Mouse (Mus musculus) layer of hippocampus, adult 9-11 months (tissue): ENCODE results near the gene Bex4.
"Not testable (repeated sequence)": the region's sequence is repeated elsewhere in the genome, so short reads cannot be mapped to it uniquely, and the experiment has no call there.

Experiments
- DNase-seq: peaks from one replicate; pipeline ENCODE4 v3.0.0; 2022

The Bex4 gene

DNA sequence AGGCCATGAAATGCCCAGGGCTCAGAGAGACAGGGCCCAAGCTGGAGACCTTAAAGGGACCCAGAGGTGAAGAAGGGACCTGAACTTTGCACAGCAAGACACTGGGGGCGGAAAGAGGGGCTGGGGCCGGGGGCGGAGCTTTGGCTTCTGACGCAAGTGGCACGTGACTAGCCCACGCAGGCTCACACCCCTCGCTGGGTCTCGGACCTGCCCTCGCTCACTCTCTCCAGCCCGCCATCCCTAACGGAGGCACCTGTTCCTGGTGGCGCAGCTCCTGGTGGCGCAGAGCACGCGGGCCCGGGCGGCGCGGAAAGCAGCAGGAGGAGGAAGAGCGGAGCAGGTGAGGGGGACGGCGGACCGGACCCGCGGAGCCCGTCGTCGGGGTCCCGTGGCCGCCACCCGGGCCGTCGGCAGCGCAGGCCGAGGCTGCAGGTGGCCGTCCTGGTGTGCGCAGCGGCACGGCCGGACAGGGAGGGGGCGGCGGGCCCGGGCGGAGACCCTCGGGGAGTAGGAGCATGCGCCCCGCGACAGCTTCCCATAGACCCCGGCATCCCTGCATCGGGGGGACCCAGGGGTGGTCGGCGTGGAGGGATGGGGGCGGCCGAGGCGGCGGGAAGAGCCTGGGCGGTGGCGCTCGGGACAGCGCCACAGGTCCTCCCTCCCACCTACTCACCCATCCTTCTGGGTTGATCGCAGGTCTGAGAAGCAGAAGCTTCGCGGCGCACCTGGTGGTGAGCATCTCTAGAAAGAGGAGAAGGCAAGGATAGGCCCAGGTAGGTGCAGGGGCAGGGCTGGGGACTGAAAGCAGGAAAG, at the start of gene Bex4:
Gene Bex4 (plus strand): TSS at position 170 of the 813 bp plus-strand sequence.
- DNase-seq = not testable (repeated sequence)

DNA sequence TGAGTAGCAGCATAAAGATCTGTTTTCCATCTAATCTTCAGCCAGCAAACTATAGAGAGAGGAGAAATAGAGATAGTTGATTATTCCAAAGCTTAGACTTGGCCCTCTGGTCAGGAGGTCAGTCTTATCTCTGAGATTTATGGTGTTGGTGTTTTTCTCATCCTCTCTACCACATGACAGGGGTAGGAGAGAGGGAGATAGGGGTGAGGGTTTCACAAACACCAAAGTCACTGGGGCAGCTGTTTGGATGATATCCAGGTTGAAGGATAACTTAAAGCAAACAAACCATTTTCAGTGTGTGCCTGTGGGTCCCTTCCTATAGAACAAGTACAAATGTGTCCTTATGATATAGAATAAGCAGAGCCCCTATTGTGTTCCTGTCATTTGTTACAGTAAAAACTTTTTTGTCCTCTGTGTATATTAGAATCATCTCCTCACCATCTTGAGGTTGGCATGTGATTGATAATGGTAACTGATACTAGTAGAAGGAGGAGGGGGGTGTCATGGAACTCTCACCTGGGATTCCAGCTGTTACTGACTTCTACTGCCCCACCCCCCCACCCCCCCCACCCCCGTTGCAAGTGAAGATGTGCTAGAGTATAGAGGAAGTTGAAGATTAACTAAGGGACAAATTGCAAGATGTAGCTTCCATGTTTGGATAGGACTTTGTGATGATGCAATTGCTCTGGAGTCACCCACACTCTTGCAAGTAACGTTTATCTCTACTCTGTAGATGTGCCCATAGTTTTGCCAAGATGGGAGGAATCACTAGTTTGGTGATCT, 46.1 kb upstream of the Bex4 start:
- DNase-seq = no peak

DNA sequence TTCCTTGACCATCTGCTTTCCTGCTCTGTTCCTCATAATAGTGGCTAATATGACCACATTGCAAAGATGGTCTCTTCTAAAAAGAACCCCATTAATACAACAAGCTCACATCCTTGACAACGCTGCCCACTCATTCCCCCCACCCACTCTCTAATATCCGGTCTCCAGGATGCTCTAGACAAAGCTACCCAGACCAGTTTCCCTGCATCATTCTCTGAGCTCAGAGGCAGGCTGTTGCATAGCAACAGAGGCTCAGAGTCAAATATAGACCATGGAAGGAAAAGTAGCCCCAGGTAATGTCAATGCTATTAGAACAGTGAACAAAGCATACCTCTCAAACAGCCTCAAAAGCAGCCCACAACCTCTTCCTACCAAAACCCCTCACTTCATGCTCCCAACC, 44.4 kb upstream of the Bex4 start:
- DNase-seq = peak; percentile 72

DNA sequence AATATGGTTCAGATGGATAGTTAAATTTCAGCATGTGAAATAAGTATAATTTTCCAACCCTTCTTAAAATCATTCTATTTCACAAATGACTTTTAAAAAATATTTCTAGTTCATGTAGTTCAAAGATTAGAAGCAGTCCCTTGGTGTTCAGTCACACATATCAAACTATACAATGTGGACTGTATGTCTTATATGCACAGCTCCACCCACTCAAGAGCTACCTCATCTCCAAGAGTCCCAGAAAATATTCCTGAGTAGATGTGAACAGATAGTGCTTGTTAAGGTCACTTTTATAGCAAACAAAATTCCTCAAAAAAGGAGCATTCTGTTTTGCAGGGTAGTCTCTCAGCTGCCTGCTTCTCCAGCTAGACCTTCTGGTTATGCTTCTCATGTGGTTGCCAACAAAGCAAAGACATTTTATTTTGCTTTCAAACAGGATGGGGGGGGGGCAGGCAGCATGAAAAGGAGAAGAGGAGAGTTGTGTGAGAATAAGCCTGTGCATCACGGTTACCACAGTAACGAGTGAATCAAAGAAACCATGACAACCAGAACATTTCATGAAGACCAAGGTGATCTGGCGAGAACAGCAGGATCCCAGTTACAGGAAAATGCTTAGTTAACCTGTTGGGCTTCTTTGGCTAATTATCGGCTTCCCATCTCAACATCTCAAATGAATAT, 34.6 kb upstream of the Bex4 start:
- DNase-seq = peak; percentile 43

DNA sequence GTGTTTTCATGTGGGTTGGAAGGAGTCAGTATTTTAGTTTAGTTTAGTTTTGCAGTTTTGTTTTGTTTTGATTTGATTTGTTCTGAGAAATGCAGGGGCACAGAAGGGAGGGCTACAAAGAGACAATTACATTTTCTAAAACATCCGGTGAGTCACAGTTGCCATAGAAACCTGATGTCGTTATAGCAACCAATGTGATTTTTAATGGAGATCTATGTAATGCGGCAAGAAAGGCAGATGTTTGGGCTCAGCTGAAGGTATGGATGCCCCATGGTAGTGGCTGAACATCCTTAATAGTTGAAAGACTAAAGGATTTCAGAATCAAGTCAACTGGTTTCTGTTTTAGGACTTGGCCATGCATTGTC, 34.1 kb upstream of the Bex4 start:
- DNase-seq = peak; percentile 15

DNA sequence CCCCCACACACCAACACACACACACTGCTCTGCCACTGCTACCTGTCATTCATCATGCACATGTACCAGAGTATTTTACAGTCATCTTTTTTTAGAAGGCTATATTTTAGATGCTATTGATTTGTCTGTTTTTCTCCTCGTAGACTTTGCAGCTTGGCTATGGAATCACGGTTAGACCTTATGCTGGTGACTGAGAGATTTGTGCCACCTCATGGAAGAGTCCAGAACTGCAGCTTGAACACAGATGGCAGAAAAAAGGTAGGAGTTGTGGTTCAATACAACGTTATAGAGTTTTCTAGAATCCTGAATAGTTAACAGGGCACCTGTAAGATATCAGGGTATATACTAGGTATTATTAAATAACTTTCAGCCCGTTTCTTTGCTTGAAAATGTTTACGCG, 30.9 kb upstream of the Bex4 start:
- DNase-seq = peak; percentile 42

DNA sequence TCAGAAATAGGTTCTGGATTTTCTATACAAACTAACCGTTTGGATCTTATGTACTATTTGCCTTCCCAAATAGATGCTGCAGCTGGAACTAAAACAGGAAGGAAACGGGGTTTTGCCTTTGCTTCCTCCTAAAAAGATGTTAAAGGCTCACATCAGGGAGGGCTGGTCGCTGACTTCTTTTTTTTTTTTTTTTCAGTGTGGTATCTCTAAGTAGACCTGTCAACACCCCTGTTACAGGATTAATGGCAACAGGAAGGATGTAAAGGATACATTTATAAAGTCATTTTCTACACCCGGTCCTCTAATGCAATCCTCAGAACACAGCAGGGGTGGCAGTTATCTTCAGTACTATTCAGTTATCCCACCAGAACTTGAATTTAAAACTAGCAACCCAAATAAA, 23.8 kb upstream of the Bex4 start:
- DNase-seq = no peak

DNA sequence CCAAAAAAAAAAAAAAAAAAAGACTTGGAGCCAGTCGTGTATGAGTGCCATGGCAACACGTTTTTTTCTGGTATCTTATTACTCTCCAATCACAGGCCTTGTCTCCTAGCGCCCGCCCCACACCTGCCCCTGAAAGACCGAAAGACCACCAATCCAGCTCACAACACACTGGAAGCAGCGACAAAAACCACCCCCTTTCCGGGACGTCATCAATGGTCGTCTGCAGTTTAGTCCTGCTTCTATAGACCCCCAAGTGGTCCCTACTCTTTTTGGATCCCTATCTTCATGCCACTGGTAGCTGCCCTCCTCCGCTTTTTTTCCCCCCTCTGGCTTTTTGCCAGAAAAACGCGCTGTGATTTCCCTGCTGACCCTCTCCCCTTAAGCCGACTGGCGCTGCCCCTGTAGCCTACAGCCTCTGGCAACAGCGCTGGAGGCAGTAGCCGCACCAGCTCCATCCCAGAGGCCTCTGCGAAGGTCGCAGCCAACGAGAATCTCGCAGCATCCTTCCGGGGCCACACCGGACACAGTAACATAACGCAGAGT, 23.3 kb upstream of the Bex4 start:
- peak; percentile 87 for DNase-seq

DNA sequence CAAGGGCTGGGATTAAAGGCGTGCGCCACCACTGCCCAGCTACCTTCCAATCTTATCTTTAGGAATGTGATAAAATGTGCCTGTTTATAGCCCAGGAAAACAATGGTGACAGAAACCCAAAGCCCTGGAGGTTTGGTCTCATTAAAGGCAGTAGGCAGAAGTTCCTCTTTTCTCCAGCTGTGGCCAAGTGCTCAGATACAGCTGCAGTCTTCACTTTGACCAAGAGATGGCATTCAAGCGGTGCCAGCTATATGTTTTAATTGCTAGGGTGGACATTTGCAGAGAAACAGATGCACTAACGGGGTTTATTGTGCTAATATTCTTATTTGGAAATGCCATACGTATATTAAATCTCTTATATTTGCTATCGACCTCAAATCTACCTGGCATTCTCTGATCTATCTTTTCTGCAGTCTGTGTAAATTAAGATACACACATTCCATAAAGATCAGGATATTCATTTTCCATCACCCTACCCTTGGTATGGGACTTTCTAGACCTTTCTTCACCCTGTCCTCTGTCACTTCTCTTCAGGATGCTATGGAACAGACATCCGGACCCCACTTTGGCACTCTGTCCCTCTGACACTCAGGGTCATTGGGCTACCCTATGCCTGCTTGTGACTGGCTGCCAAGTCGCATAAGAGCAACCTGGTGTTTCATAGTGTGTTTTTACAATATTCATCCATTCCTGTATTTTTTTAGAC, 11.6 kb upstream of the Bex4 start:
- no peak for DNase-seq

DNA sequence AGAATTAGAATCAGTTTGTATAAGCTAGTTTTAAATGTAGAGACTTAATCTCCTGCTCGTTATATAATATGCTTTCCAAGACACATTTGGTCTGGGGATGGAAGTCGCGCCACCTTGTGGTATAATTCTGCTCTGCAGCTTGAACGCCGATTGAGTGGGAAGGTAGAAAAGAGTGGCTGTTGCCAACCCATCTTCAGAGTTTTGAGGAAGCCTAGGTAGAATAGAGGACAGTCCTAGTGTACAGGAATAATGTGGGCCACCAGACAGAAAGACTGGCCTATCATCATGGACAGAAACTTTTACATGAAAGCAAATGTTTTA, 11.1 kb upstream of the Bex4 start:
- peak; percentile 34 for DNase-seq

DNA sequence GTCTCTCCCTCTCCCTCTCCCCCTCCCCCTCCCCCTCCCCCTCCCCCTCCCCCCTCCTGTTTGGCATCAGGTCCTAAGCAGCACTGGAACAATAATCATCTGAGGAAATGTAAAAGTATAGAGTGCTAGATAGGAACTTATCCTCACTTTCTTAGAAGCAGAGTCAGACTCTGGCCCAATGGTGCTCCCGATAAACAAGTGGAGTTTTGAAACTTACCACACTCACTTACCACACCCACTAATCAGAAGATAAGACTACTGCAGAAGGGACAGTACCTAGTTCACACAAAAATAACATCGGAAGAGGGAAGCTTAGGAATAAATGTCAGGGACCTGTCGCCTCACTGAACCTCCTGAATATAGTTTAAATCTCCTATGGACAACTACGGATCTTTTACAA, 3.2 kb upstream of the Bex4 start:
- no peak for DNase-seq

DNA sequence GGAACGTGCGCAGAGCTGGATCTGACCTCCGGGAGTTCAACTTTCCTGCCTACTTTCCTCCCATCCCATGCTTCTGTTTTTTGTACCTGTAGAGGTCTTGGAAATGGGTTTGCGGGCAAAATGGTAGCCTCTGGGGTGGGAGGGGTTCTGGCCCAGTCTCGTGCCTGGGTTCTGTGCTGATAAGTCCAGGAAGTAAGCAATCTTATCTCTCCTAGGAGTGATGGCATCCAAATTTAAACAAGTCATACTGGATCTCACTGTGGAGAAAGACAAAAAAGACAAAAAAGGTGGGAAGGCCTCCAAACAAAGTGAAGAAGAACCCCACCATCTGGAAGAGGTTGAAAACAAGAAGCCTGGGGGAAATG, 826 bp downstream of the Bex4 start:
- DNase-seq = not testable (repeated sequence)

DNA sequence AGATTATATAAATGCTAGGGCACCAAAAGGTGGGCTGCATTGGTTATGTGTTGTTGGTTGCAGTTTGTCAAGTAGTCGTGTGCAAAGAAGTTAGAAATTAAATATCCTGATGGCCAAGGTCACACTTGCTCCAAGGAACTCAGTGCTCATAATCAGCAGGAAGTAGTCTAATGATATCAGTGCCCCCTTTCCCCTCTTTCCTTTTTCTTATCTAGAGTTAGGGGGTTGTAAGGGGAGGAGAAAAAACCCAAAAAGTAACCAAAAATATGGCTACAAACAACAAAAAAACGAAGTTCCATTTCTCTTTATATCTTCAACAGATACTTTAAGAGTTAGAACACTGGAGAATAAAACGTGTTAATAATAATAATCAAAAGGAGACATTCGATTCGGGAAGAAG, 2.6 kb downstream of the Bex4 start:
- no peak for DNase-seq

DNA sequence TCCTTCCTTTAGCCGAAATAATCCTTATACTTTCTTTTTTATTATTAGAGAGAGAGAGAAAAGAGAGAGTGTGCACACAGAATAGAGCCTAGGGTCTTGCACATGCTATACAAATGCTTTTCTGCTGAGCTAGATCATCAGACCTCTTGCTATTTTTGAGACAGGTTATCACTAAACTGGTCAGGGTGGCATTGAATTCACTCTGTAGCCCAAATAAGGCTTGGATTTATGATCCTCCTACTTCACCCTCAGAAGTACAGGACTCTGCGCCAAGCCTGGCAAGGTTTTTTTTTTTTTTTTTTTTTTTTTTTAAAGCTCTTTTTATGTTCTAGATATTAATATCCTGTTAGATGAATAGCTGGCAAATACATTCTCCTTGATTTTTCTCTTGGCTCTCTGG, 4.9 kb downstream of the Bex4 start:
- DNase-seq = no peak

DNA sequence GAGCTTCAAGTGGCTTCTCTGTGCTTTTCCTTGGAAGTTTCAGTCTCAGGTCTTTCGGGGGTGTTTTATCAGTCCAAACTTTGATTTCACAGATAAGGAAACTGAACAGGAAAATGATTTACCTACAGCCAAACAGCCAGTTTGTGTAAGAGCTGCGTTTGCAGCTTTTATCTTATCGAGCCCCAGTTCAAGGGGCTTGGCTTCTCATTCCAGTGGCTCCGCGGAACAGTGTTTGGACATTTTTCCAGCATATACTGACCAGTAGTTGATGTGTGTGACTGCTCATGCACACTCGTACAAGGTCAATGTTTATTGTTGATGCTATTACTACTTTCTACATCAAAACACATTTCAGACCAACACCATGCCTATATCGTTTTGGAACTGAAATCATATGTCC, 5.4 kb downstream of the Bex4 start:
- no peak for DNase-seq

DNA sequence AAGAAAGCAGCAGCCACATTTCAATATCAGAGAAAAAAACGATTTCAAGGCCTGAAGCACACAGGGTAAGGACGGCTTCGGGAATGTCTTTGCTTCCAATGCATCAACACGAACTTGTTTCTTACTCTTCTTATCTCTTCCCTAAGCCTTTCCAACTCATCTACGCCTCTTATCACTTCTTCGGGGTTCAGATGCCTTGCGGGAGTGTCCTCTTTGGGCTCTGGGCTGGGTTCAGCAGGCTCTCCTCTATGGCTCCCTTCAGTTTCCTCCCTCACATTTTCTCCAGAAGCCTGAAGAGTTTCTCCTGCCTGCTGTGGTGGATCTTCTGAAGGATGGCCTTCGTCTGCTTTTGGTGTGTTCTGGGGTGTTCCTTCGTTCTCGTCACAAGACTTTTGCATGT, 31.8 kb downstream of the Bex4 start:
- no peak for DNase-seq

DNA sequence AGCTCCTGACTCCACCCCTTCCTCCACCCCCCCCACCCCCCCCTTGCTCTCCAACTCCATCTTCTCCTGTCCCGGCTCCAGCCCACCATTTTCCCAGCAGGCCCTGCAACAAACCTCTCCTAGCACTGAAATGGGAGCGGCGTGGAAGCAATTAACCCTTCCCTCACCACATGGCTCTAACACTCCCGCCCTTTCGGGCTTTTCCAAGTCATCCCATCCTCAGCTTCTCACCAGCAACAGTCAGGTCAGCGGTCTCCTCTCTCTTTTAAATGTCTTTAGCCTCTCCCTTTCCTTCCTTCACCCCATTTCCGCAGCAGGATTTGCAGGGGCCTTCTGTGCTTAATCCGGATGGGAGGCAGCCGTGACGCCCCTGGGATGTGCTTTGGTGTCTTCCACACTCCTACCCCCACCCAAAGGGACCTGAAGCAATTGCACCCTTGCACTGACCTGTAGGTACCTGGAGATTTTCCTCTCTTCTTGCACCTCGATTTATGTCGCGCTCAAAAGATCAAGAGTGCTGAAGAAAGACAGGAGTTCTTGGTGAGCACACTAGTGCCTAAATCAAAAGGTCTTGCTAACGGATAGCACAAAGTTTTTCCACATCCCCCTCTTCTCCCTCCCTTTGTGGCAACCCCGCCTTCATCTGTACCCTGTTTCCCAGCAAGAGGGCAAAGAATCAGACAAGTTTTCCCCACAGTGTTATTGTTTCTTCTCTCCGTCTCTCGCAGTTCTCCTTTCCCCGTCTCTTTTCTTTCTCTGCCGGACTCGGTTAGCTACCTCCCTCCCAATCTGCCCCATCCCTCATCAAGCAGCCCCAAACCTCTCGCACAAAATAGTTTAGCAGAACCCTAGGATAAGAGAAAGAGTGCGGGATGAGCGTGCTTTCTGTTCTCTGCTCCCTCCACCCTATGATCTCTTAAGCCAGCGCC, 32.7 kb downstream of the Bex4 start:
- peak; percentile 30 for DNase-seq

DNA sequence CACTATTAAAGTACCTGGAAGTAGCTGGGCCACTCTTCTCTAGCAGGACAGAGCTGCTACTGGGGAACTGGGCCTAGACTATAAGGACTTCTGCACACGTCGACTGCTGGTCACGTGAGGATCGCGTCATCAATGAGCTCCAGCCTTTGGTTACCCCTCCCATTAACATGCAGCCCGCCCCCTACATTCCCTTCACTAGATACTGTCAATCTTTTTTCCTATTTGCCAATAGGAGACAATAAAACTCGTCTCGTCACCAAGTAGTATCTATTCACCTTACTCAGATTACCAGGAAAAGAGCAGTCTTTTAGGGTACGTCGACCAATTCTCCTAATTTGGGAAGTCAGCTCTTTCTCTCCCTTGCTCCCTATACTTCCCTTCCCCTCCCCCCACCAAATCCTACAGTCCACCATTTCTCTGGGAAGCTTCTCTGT, 33.3 kb downstream of the Bex4 start, which contains the start of gene Tceal8:
Gene Tceal8 (minus strand): TSS at position 225 of the 434 bp plus-strand sequence.
- peak; percentile 89 for DNase-seq

DNA sequence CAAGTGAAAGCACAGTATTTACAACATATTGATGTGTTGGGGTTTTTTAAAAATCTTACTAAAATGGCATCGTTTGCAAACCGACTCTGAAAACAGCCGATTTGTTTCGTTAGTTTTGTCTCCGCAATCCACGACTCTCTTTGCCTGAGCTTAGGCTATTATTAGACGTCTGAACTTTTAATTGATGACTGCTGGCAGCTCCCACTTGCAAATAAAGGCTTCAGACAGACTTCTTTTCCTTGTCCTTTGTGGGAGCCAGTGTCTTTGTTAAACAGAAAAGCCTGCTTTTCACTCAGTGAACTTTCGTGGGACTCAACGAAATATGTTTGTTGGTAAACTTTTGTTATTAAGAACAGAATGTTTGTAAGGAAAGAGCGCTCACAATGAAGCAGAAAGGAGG, 34.0 kb downstream of the Bex4 start:
- DNase-seq = no peak

DNA sequence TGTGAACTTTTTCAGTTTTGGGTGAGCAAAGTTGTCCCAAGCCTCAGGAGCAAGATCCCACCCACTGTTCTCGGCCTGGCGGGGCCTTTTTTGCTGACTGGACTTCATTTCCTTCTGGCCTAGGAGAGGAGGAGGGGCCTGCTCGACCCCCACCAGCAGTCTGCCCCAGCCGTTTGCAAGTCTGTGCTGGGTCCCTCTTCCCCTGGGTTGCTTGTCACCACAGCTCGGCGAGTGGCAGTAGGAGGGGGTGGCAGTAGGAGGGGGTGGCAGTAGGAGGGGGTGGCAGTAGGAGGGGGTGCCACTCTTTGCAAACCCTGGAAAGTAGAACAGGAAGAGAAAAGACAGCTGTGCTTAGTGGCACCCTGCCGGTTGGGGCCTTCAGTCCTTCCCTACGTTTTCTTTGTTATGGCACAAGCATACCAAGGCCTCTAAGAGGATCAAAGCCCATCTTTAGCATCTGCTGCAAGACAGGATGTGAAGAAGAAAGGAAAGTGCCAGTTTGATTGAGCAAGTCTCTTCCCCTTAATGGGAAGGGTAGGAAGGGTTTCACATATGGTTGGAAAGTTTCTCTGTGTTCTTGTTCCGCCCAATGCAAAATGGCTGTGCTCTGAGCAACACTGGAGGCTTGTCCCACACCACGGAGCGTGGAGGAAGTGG, 42.2 kb downstream of the Bex4 start:
- DNase-seq = no peak

DNA sequence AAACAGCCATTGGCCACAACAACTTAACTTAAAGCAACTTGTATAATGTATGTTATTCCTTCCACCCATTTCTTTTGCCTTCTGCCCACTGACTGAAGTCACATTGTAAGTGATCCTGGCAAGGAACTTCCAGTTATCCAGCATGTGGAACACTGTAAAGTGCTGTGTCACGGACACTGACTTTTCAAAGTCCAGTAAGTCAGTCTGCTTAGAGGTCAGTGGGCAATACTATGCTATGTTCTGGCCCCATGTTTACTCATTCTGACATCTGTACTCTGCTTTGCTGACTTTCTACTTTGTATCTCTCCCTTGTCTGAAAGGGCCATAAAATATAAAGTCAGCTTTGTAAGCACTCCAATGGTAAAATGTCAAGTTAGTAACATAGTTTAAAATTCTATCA, 44.3 kb downstream of the Bex4 start:
- no peak for DNase-seq
